Mouse (Mus musculus) cerebellum, adult 2 months (tissue): Measurements from ENCODE around the gene Bmper. TPM values are rescaled to one million over a fixed set of nuclear protein-coding genes. Genes with fewer than 3 reads are reported as not detected.

Experiments
- DNase-seq, 2 experiments: peaks; one replicate each; pipeline ENCODE4 v3.0.0; 2021
- H3K27ac ChIP-seq: fragments of 200-500 bp; 2 replicates; pipeline ENCODE4 v1.5.1; 2012; ENCODE audit warnings: low read length, control low read depth, inconsistent platforms; ENCODE audit not compliant: insufficient read depth
- H3K27me3 ChIP-seq: fragments of 200-500 bp; 2 replicates; pipeline ENCODE4 v1.6.1; 2012; ENCODE audit warnings: inconsistent platforms, mild to moderate bottlenecking, low read length, moderate library complexity; ENCODE audit not compliant: control insufficient read depth, insufficient read depth
- H3K4me1 ChIP-seq: fragments of 200-500 bp; 2 replicates; pipeline ENCODE4 v1.6.1; 2011; ENCODE audit warnings: low read length; ENCODE audit not compliant: control insufficient read depth, insufficient read depth
- H3K4me3 ChIP-seq: fragments of 200-500 bp; replicated peaks from 2 replicates; pipeline ENCODE3; 2011; ENCODE audit warnings: mild to moderate bottlenecking, low read depth, low read length, control low read depth; ENCODE audit not compliant: insufficient read depth
- CTCF ChIP-seq: fragments of 200-500 bp; IDR thresholded peaks from 2 replicates; pipeline ENCODE4 v1.5.1; 2011; ENCODE audit warnings: low read depth, mild to moderate bottlenecking, control low read depth, low read length, moderate library complexity, borderline replicate concordance; ENCODE audit not compliant: insufficient read depth
- POLR2A ChIP-seq: fragments of 200-500 bp; IDR thresholded peaks from 2 replicates; pipeline ENCODE4 v1.6.1; 2011; ENCODE audit warnings: low read length, control low read depth, borderline replicate concordance; ENCODE audit not compliant: insufficient read depth
- WGBS: fragments of 180-500 bp; shearing (Covaris S2); methylation state at CpG from one replicate; pipeline ENCODE4 v1.1.7; 2018; 5-methylcytosine and 5-hydroxymethylcytosine counted together
- polyA plus RNA-seq: library from polyadenylated mRNA; depleted of rRNA; stranded (reverse); fragments of >200 nt; gene quantifications from 2 replicates; pipeline ENCODE4 v1.2.3, GENCODE M21; 2012

Bmper gene
- polyA plus RNA-seq, 1 experiment, result 3.5 TPM

- Histone ChIP-seq H3K4me1 (no peaks in the 10 kb centered on the region), H3K4me3 (peak overlapping the region; percentile 27), H3K27me3 (no peaks in the 10 kb centered on the region), H3K27ac (no peak overlapping the region)
- no peak for TF ChIP-seq POLR2A
- TF ChIP-seq CTCF, result no peak
- no peak for DNase-seq
- WGBS, result 14% methylated on average over 37 of the region's 37 CpGs
Measured at GRCm38 (mm10) chr9:23254237-23255214, 31.6 kb downstream of the Bmper start.

- WGBS, result 58% methylated on average over 2 of the region's 2 CpGs
- TF ChIP-seq POLR2A (no peak), CTCF (no peak)
- no peak overlapping the region for H3K27ac ChIP-seq
- DNase-seq, result no peak
- no peak overlapping the region for H3K4me3 ChIP-seq
- H3K27me3 ChIP-seq, result no peaks in the 10 kb centered on the region
- no peaks in the 10 kb centered on the region for H3K4me1 ChIP-seq
Measured at GRCm38 (mm10) chr9:23255841-23256240, 33.0 kb downstream of the Bmper start.

GRCm38 (mm10) chr9:23256576-23256975, 33.7 kb downstream of the Bmper start:
- H3K4me1 ChIP-seq, result no peaks in the 10 kb centered on the region
- no peak overlapping the region for H3K27ac ChIP-seq
- no peaks in the 10 kb centered on the region for H3K27me3 ChIP-seq
- 93% methylated on average over 2 of the region's 2 CpGs for WGBS
- TF ChIP-seq POLR2A (no peak), CTCF (no peak)
- H3K4me3 ChIP-seq, result no peak overlapping the region
- no peak for DNase-seq

GRCm38 (mm10) chr9:23261834-23262233, 39.0 kb downstream of the Bmper start:
- H3K4me3 ChIP-seq, result no peak overlapping the region
- no peak for DNase-seq
- no peak overlapping the region for H3K27ac ChIP-seq
- no peaks in the 10 kb centered on the region for H3K4me1 ChIP-seq
- TF ChIP-seq POLR2A, result no peak
- TF ChIP-seq CTCF, result no peak
- H3K27me3 ChIP-seq, result no peaks in the 10 kb centered on the region
- WGBS, result 96% methylated on average over 3 of the region's 3 CpGs

GRCm38 (mm10) chr9:23262851-23263250, 40.0 kb downstream of the Bmper start:
- no peak for DNase-seq
- no peak overlapping the region for H3K4me3 ChIP-seq
- TF ChIP-seq POLR2A (no peak), CTCF (no peak)
- no peak overlapping the region for H3K27ac ChIP-seq
- WGBS, result 81% methylated on average over 7 of the region's 7 CpGs
- no peaks in the 10 kb centered on the region for H3K4me1 ChIP-seq
- H3K27me3 ChIP-seq, result no peaks in the 10 kb centered on the region

- no peak overlapping the region for H3K4me3 ChIP-seq
- no peak for TF ChIP-seq CTCF
- no peak for TF ChIP-seq POLR2A
- H3K27me3 ChIP-seq, result no peaks in the 10 kb centered on the region; the same call in 1 of the 2 replicates
- H3K4me1 ChIP-seq, result no peaks in the 10 kb centered on the region
- 42% methylated on average over 4 of the region's 4 CpGs for WGBS
- no peak overlapping the region for H3K27ac ChIP-seq
- peak in 1 of 2 experiments; percentile 18 for DNase-seq
Measured at GRCm38 (mm10) chr9:23264471-23264870, 41.6 kb downstream of the Bmper start.

GRCm38 (mm10) chr9:23268609-23269008, 45.7 kb downstream of the Bmper start:
- 48% methylated on average over 7 of the region's 7 CpGs for WGBS
- Histone ChIP-seq H3K4me3 (no peak overlapping the region), H3K4me1 (no peaks in the 10 kb centered on the region), H3K27ac (no peak overlapping the region), H3K27me3 (no peaks in the 10 kb centered on the region; the same call in 1 of the 2 replicates)
- no peak for TF ChIP-seq POLR2A
- TF ChIP-seq CTCF, result no peak
- DNase-seq, result no peak

- no peak for TF ChIP-seq CTCF
- no peak for TF ChIP-seq POLR2A
- Histone ChIP-seq H3K4me3 (no peak overlapping the region), H3K27ac (no peak overlapping the region), H3K27me3 (no peaks in the 10 kb centered on the region; the same call in 1 of the 2 replicates), H3K4me1 (no peaks in the 10 kb centered on the region)
- no peak for DNase-seq
- WGBS, result 69% methylated on average over 2 of the region's 2 CpGs
Measured at GRCm38 (mm10) chr9:23269087-23269486, 46.2 kb downstream of the Bmper start.
